Mouse (Mus musculus) left cerebral cortex, postnatal 4 days (tissue): ENCODE results near the gene Pxmp2. TPM values are rescaled to one million over a fixed set of nuclear protein-coding genes. Genes with fewer than 3 reads are reported as not detected.
A peak's percentile ranks its signal among the peaks of the same experiment; 100 is the strongest.

Source experiments
- DNase-seq: peaks from one replicate; pipeline ENCODE4 v3.0.0-alpha.2; 2022
- intact Hi-C: fragments of 180-260 bp; cut with DNase I; formaldehyde crosslinking; loops from one replicate; pipeline ENCODE4 v1.15.1; 2025
- total RNA-seq, 2 experiments: library from RNA; stranded (reverse); gene quantifications; 2 replicates each; pipeline ENCODE4 v1.2.3; 2021

Pxmp2 gene
- total RNA-seq, 2 experiments from 2014 or later: 5.9 to 7.0 TPM

- intact Hi-C loops: no loop called here
These were observed 54.3 kb downstream of the Pxmp2 start for GRCm38 (mm10) chr5:110231638-110232037.

GRCm38 (mm10) chr5:110230780-110231461 is 55.1 kb downstream of the Pxmp2 start, which contains the start of gene Ankle2:
Gene Ankle2 (plus strand): TSS chr5:110231004.
- peak; percentile 92 for DNase-seq
- intact Hi-C loops: no loop called here

More at GRCm38 (mm10) chr5:110231638-110232037, 54.3 kb downstream of the Pxmp2 start:
- no peak for DNase-seq

- intact Hi-C loops: no loop called here
- DNase-seq: no peak
These were observed 55.6 kb downstream of the Pxmp2 start for GRCm38 (mm10) chr5:110230401-110230779.

GRCm38 (mm10) chr5:110227336-110227883 is 58.6 kb downstream of the Pxmp2 start:
- no peak for DNase-seq
- intact Hi-C loops: no loop called here

GRCm38 (mm10) chr5:110225056-110225455 is 60.9 kb downstream of the Pxmp2 start:
- intact Hi-C loops: no loop called here
- DNase-seq: no peak

Other genes with a start within 250 kb of the Pxmp2 start
- 1 to 10 TPM; 7.0 to 9.2 TPM for gene Gm17655, start 213.7 kb downstream of the Pxmp2 start, total RNA-seq
- under 1 TPM; 0.54 to 0.98 TPM for gene Gm35315, start 191.8 kb downstream of the Pxmp2 start, total RNA-seq
- 1 to 10 TPM; 2.6 to 3.6 TPM for gene Plcxd1, start 186.2 kb downstream of the Pxmp2 start, total RNA-seq
- 10 to 100 TPM; 92.2 to 94.7 TPM for gene Gtpbp6, start 178.0 kb downstream of the Pxmp2 start, total RNA-seq
- gene Zfp605, start 176.1 kb downstream of the Pxmp2 start, total RNA-seq: 10 to 100 TPM; 20.5 to 21.7 TPM
- gene Chfr, start 150.3 kb downstream of the Pxmp2 start, total RNA-seq: 10 to 100 TPM; 86.1 to 92.9 TPM
- gene Golga3, start 109.5 kb downstream of the Pxmp2 start, total RNA-seq: 10 to 100 TPM; 50.4 to 52.3 TPM
- gene Ankle2, start 55.2 kb downstream of the Pxmp2 start, total RNA-seq: 10 to 100 TPM; 34.2 to 38.6 TPM
- 10 to 100 TPM; 66.5 to 66.9 TPM for gene Pgam5, start 16.3 kb downstream of the Pxmp2 start, total RNA-seq
- 1 to 10 TPM; 8.0 to 9.1 TPM for gene Pole, start 120 bp upstream of the Pxmp2 start, total RNA-seq
- gene P2rx2, start 57.0 kb upstream of the Pxmp2 start, total RNA-seq: 10 to 100 TPM; 12.5 to 15.0 TPM
- not detected for gene Lrcol1, start 58.5 kb upstream of the Pxmp2 start, total RNA-seq
- 10 to 100 TPM; 68.1 to 72.9 TPM for gene Fbrsl1, start 162.3 kb upstream of the Pxmp2 start, total RNA-seq